Mouse (Mus musculus) MEL (cell line): ENCODE measurements around the gene Get4.

Experiments
- EP300 ChIP-seq, 2 experiments: IDR thresholded peaks; 2 replicates each; pipeline ENCODE4 v1.6.1; 2011; ENCODE audit warnings: improper control_type of control experiment in 2 of 2, low read length in 2 of 2, low read depth in 1 of 2, mild to moderate bottlenecking in 1 of 2
- HCFC1 ChIP-seq: IDR thresholded peaks from 2 replicates; pipeline ENCODE4 v1.6.1; 2012; ENCODE audit warnings: low read depth, mild to moderate bottlenecking, inconsistent platforms, low read length, improper control_type of control experiment, moderate library complexity

GRCm38 (mm10) chr5:139255777-139256176 is 3.7 kb downstream of the Get4 start:
- no peak for TF ChIP-seq HCFC1
- no peak for TF ChIP-seq EP300 (IDR thresholded peaks at IDR 0.05; ENCODE audit: low read depth in 1 of 2, low read length in 2 of 2)
